Mouse (Mus musculus) C2C12 (cell line): ENCODE results near the gene Yap1. TPM values are rescaled to one million over a fixed set of nuclear protein-coding genes. Genes with fewer than 3 reads are reported as not detected.

ENCODE experiments used
- H3K27me3 ChIP-seq: one replicate; pipeline ENCODE4 v1.6.1; 2011; ENCODE audit not compliant: control insufficient read depth, insufficient read depth, insufficient read length
- H3K36me3 ChIP-seq: one replicate; pipeline ENCODE4 v1.6.1; 2011; ENCODE audit not compliant: control insufficient read depth, insufficient read depth
- H3K4me3 ChIP-seq: one replicate; pipeline ENCODE4 v1.5.1; 2011; ENCODE audit warnings: mild to moderate bottlenecking, control low read depth; ENCODE audit not compliant: poor library complexity, insufficient read depth, severe bottlenecking
- H3K79me2 ChIP-seq: one replicate; pipeline ENCODE4 v1.6.1; 2011; ENCODE audit not compliant: control insufficient read depth, insufficient read depth
- H3K79me3 ChIP-seq: one replicate; pipeline ENCODE4 v1.6.1; 2011; ENCODE audit warnings: low read depth, control low read depth
- H3ac ChIP-seq: one replicate; pipeline ENCODE3; 2011; ENCODE audit warnings: low read depth; ENCODE audit not compliant: control insufficient read depth, insufficient read length
- CEBPB ChIP-seq: IDR thresholded peaks from one replicate; pipeline ENCODE4 v1.6.1; 2011; ENCODE audit warnings: low read depth, mild to moderate bottlenecking, control low read depth, moderate library complexity
- CTCF ChIP-seq: IDR thresholded peaks from one replicate; pipeline ENCODE4 v1.5.1; 2011; ENCODE audit not compliant: control insufficient read depth, insufficient read depth, insufficient read length
- FOSL1 ChIP-seq: IDR thresholded peaks from one replicate; pipeline ENCODE4 v1.8.0; 2011; ENCODE audit warnings: mild to moderate bottlenecking, low read length; ENCODE audit not compliant: poor library complexity, insufficient read depth, severe bottlenecking
- MAX ChIP-seq: IDR thresholded peaks from one replicate; pipeline ENCODE4 v1.6.1; 2011; ENCODE audit warnings: mild to moderate bottlenecking, control low read depth
- MYOD1 ChIP-seq: IDR thresholded peaks from one replicate; pipeline ENCODE4 v1.6.1; 2011; ENCODE audit warnings: low read depth; ENCODE audit not compliant: control insufficient read depth, insufficient read length
- MYOG ChIP-seq: IDR thresholded peaks from one replicate; pipeline ENCODE4 v1.6.1; 2011; ENCODE audit not compliant: control insufficient read depth, insufficient read length; ENCODE audit errors: extremely low read depth
- USF1 ChIP-seq: IDR thresholded peaks from one replicate; pipeline ENCODE4 v1.6.1; 2011; ENCODE audit warnings: low read depth, mild to moderate bottlenecking, control low read depth, moderate library complexity
- long read RNA-seq, 2 experiments: library from polyadenylated mRNA; unstranded; transcript quantifications; one replicate each; pipeline ENCODE4 v2.0.0; 2019 to 2020
- polyA plus RNA-seq: library from polyadenylated mRNA; unstranded; fragments of >200 nt; fragmentation: generic; extraction: Trizol; gene quantifications from one replicate; pipeline ENCODE4 v1.2.1, GENCODE M21; 2012; ENCODE audit warnings: missing spikeins

Gene Yap1
- 39.7 TPM for polyA plus RNA-seq
- long read RNA-seq, experiment 1, partial matches to known transcripts: 2 of 11 reads
- long read RNA-seq, experiment 1, other reads (novel, unspliced or antisense): 9 of 11 reads
- long read RNA-seq, experiment 2, full-length matches to known transcripts: 8 of 26 reads
- long read RNA-seq, experiment 2, partial matches to known transcripts: 12 of 26 reads
- long read RNA-seq, experiment 2, other reads (novel, unspliced or antisense): 6 of 26 reads

- Histone ChIP-seq H3K79me2 (peaks cover 48% of the 10 kb centered on the region), H3K4me3 (peak within 1 kb of the TSS; percentile 71), H3K27me3 (no peaks in the 10 kb centered on the region), H3K79me3 (peaks cover 35% of the 10 kb centered on the region), H3ac (peak within 1 kb of the TSS; percentile 96), H3K36me3 (peaks cover 21% of the 10 kb centered on the region)
- TF ChIP-seq MYOD1 (no peak), CTCF (no peak), USF1 (peak; percentile 81)
Measured at GRCm38 (mm10) chr9:8004370-8004991, at the start of gene Yap1. TSS of gene Yap1 (minus strand) at chr9:8004596.

GRCm38 (mm10) chr9:8043044-8043387 lies 38.6 kb upstream of the Yap1 start:
- no peaks in the 10 kb centered on the region for H3K36me3 ChIP-seq
- H3K79me2 ChIP-seq: no peaks in the 10 kb centered on the region
- H3K27me3 ChIP-seq: no peaks in the 10 kb centered on the region
- H3K79me3 ChIP-seq: no peaks in the 10 kb centered on the region
- no peak overlapping the region for H3K4me3 ChIP-seq
- H3ac ChIP-seq: no peak overlapping the region
- TF ChIP-seq MYOG (no peak), MYOD1 (no peak), FOSL1 (no peak), MAX (no peak), CTCF (no peak), USF1 (no peak), CEBPB (no peak)

GRCm38 (mm10) chr9:8042338-8043043 lies 38.1 kb upstream of the Yap1 start, which contains the start of gene Cfap300:
TSS of gene Cfap300 (minus strand) at chr9:8042823.
- Histone ChIP-seq H3K27me3 (no peaks in the 10 kb centered on the region), H3K79me3 (no peaks in the 10 kb centered on the region), H3K36me3 (no peaks in the 10 kb centered on the region), H3ac (peak within 1 kb of the TSS; percentile 68), H3K79me2 (no peaks in the 10 kb centered on the region), H3K4me3 (peak within 1 kb of the TSS; percentile 61)
- no peak for TF ChIP-seq USF1
- no peak for TF ChIP-seq FOSL1
- TF ChIP-seq CEBPB: no peak
- TF ChIP-seq MYOD1: no peak
- no peak for TF ChIP-seq MAX
- TF ChIP-seq MYOG: no peak
- TF ChIP-seq CTCF: no peak

- TF ChIP-seq CEBPB: no peak
- peak; percentile 45 for TF ChIP-seq MYOD1
- Histone ChIP-seq H3K36me3 (no peaks in the 10 kb centered on the region), H3K79me3 (no peaks in the 10 kb centered on the region), H3K27me3 (no peaks in the 10 kb centered on the region), H3K4me3 (no peak overlapping the region), H3ac (no peak overlapping the region), H3K79me2 (no peaks in the 10 kb centered on the region)
Measured at GRCm38 (mm10) chr9:8035546-8035945, 31.1 kb upstream of the Yap1 start.

GRCm38 (mm10) chr9:8035091-8035490 lies 30.7 kb upstream of the Yap1 start:
- H3K27me3 ChIP-seq: no peaks in the 10 kb centered on the region
- H3K4me3 ChIP-seq: no peak overlapping the region
- TF ChIP-seq FOSL1 (no peak), CTCF (no peak), MYOG (no peak), USF1 (no peak), MYOD1 (no peak), MAX (no peak), CEBPB (no peak)
- no peaks in the 10 kb centered on the region for H3K79me2 ChIP-seq
- H3ac ChIP-seq: no peak overlapping the region
- no peaks in the 10 kb centered on the region for H3K79me3 ChIP-seq
- no peaks in the 10 kb centered on the region for H3K36me3 ChIP-seq

- Histone ChIP-seq H3K4me3 (no peak overlapping the region), H3K79me3 (no peaks in the 10 kb centered on the region), H3K79me2 (no peaks in the 10 kb centered on the region), H3K36me3 (no peaks in the 10 kb centered on the region), H3K27me3 (no peaks in the 10 kb centered on the region), H3ac (no peak overlapping the region)
- TF ChIP-seq MYOG (no peak), USF1 (no peak), CTCF (no peak), CEBPB (no peak), FOSL1 (no peak), MYOD1 (no peak), MAX (no peak)
Measured at GRCm38 (mm10) chr9:8034143-8034542, 29.7 kb upstream of the Yap1 start.
